Mouse (Mus musculus) central nervous system, embryonic 14 days (tissue): ENCODE data around the gene E130116L18Rik. TPM values are rescaled to one million over a fixed set of nuclear protein-coding genes. Genes with fewer than 3 reads are reported as not detected.

Experiments used
- polyA plus RNA-seq: library from polyadenylated mRNA; depleted of rRNA; stranded (reverse); fragments of >200 nt; gene quantifications from 2 replicates; pipeline ENCODE4 v1.2.3, GENCODE M21; 2012; rRNA removed

Gene E130116L18Rik
- not detected in 2 replicates for polyA plus RNA-seq

GRCm38 (mm10) chr5:25222752-25223702 is at the start of gene E130116L18Rik:
TSS of gene E130116L18Rik (minus strand) at chr5:25223153.

DNA sequence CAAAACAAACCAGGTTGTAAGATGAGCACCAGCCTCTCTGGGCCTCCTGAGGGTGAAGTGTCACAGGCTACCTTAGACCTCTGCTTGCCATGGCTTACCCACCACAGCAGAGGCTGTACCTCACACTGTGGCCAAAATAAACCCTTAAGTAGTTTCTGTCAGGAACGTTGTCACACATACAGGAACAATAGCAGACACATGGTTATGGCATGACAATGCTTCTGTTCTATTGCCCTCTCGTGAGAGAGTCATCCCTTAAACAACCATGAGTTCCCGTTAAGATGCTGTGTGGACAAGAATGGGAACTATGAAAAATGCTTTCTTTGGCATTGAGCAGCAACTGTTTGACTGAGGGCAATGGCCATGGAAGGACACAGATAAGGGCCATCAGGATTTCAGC is 1.3 kb downstream of the E130116L18Rik start, which contains the start of gene Galnt11:
Galnt11 (plus strand) TSS at position 301 of the 400 bp plus-strand sequence.

DNA sequence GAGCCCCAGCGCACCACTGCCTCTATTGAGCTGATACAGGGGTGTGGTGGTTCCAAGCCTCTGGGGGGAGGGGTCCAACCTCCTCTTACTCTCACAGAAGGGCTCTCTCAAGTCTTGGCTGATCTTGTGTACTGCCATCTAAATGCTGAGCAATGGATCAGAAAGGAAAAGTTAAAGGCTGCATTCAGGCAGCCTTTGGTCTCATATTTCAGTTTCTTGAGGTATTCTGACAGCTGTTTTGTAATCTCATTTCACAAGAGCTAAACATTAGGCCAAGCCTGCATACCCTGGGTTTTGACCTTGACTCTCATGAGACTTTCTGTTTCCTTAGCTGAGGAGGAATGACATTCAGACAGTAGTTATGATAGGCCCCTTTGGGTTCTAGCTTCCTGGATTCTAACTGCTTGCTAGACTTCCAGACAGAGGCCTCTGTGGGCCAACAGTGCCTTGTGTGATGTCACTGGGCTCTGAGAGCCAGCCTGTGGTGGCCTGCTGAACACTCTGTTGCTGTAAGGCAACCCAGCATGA is 41.9 kb downstream of the E130116L18Rik start, which contains the start of gene Galntl5:
Galntl5 (plus strand) TSS at position 457 of the 528 bp plus-strand sequence.

Other genes with a start within 250 kb of the E130116L18Rik start
- 91.2 and 102 TPM in 2 replicates for gene Prkag2, start 122.5 kb downstream of the E130116L18Rik start, polyA plus RNA-seq
- not detected in 2 replicates for gene Galntl5, start 41.7 kb downstream of the E130116L18Rik start, polyA plus RNA-seq
- gene Galnt11, start 1.2 kb downstream of the E130116L18Rik start, polyA plus RNA-seq = 39.0 and 39.5 TPM in 2 replicates